Mouse (Mus musculus) cortical plate, adult 2 months (tissue): ENCODE results near the gene Tnf.

Experiments used
- CTCF ChIP-seq: fragments of 200-500 bp; IDR thresholded peaks from 2 replicates; pipeline ENCODE4 v1.5.1; 2011; ENCODE audit warnings: mild to moderate bottlenecking, control low read depth, low read length; ENCODE audit not compliant: insufficient read depth; ENCODE audit errors: extremely low read depth
- POLR2A ChIP-seq: fragments of 200-500 bp; IDR thresholded peaks from 2 replicates; pipeline ENCODE4 v1.6.1; 2011; ENCODE audit warnings: mild to moderate bottlenecking, low read length, control low read depth; ENCODE audit not compliant: insufficient read depth; ENCODE audit errors: extremely low read depth

GRCm38 (mm10) chr17:35187345-35187744 lies 14.5 kb downstream of the Tnf start:
- TF ChIP-seq POLR2A (no peak), CTCF (no peak)
